13 mouse cellular contexts compared by ENCODE assay signal in genomic region chr13:119393141-119393540, GRCm38 (mm10). TPM values are rescaled to one million over a fixed set of nuclear protein-coding genes. Genes with fewer than 3 reads are reported as not detected.
DNase-seq lines count a peak whose midpoint lies in the region; ATAC-seq and TF ChIP-seq lines count a peak whose summit lies in the region.
"Had no signal": no experiment of that assay in that cellular context is flagged by ENCODE, and none has a peak within 500 bp of the region (broad histone marks: within the 10 kb centered on the region; RNA-seq: fewer than 3 reads in every experiment).

No protein-coding gene starts in this region.

- no peak overlapping the region for H3K9ac ChIP-seq in forebrain, embryonic 14.5 days (ENCODE audit: low read length)
- H3K9ac ChIP-seq in forebrain, embryonic 12.5 days = no peak overlapping the region
- H3K9ac ChIP-seq in kidney, postnatal 0 days (ENCODE audit: low read depth, low read length) = no peak overlapping the region
- no peak overlapping the region for H3K9ac ChIP-seq in midbrain, embryonic 12.5 days (replicated peaks)
- H3K9ac ChIP-seq in midbrain, embryonic 15.5 days = no peak overlapping the region
- no peak overlapping the region for H3K9ac ChIP-seq in neural tube, embryonic 15.5 days (replicated peaks)
- H3K9ac ChIP-seq: liver, embryonic 13.5 days had no signal

- 41% methylated on average over 8 of the region's 8 CpGs for WGBS in forebrain, embryonic 14.5 days
- WGBS in forebrain, embryonic 12.5 days = 52% methylated on average over 8 of the region's 8 CpGs
- WGBS in kidney, postnatal 0 days = 45% methylated on average over 8 of the region's 8 CpGs
- 53% methylated on average over 8 of the region's 8 CpGs for WGBS in midbrain, embryonic 12.5 days
- 54% methylated on average over 8 of the region's 8 CpGs for WGBS in midbrain, embryonic 15.5 days
- WGBS in neural tube, embryonic 15.5 days = 57% methylated on average over 8 of the region's 8 CpGs

- H3K36me3 ChIP-seq in forebrain, embryonic 14.5 days (ENCODE audit: control insufficient read depth, insufficient read depth, low read length) = peaks cover 47% of the 10 kb centered on the region
- H3K36me3 ChIP-seq in forebrain, embryonic 12.5 days (replicated peaks) = peaks cover 36% of the 10 kb centered on the region
- peaks cover 10% of the 10 kb centered on the region for H3K36me3 ChIP-seq in kidney, postnatal 0 days (ENCODE audit: insufficient read depth, low read length)
- H3K36me3 ChIP-seq in midbrain, embryonic 12.5 days = peaks cover 42% of the 10 kb centered on the region
- peaks cover 14% of the 10 kb centered on the region; the same call in 1 of the 2 replicates for H3K36me3 ChIP-seq in midbrain, embryonic 15.5 days (replicated peaks)
- peaks cover 24% of the 10 kb centered on the region for H3K36me3 ChIP-seq in neural tube, embryonic 15.5 days

- no peaks in the 10 kb centered on the region for H3K4me1 ChIP-seq in forebrain, embryonic 14.5 days (ENCODE audit: control insufficient read depth, insufficient read depth, low read length)
- H3K4me1 ChIP-seq in forebrain, embryonic 12.5 days = peaks cover 3% of the 10 kb centered on the region; the same call in 1 of the 2 replicates
- no peaks in the 10 kb centered on the region for H3K4me1 ChIP-seq in kidney, postnatal 0 days (replicated peaks; ENCODE audit: insufficient read depth, low read length)
- H3K4me1 ChIP-seq in midbrain, embryonic 12.5 days = no peaks in the 10 kb centered on the region
- H3K4me1 ChIP-seq in midbrain, embryonic 15.5 days = no peaks in the 10 kb centered on the region
- no peaks in the 10 kb centered on the region for H3K4me1 ChIP-seq in neural tube, embryonic 15.5 days
- H3K4me1 ChIP-seq: liver, embryonic 13.5 days had no signal

- no peak overlapping the region for H3K4me3 ChIP-seq in forebrain, embryonic 14.5 days (ENCODE audit: low read depth, low read length)
- no peak overlapping the region for H3K4me3 ChIP-seq in forebrain, embryonic 12.5 days (replicated peaks)
- H3K4me3 ChIP-seq in kidney, postnatal 0 days (replicated peaks; ENCODE audit: low read depth, low read length) = no peak overlapping the region
- H3K4me3 ChIP-seq in midbrain, embryonic 12.5 days = no peak overlapping the region
- no peak overlapping the region for H3K4me3 ChIP-seq in midbrain, embryonic 15.5 days
- no peak overlapping the region for H3K4me3 ChIP-seq in neural tube, embryonic 15.5 days (replicated peaks)
- H3K4me3 ChIP-seq: liver, embryonic 13.5 days had no signal

- peak; percentile 23; the same call in 1 of the 2 replicates for ATAC-seq in forebrain, embryonic 14.5 days
- no peak for ATAC-seq in forebrain, embryonic 12.5 days (ENCODE audit: low FRiP score)
- peak; percentile 43; the same call in 1 of the 2 replicates for ATAC-seq in kidney, postnatal 0 days (replicated peaks; ENCODE audit: low FRiP score, low read depth)
- ATAC-seq in midbrain, embryonic 12.5 days (ENCODE audit: low FRiP score, low read depth) = peak; percentile 47; the same call in 1 of the 2 replicates
- no peak for ATAC-seq in midbrain, embryonic 15.5 days (replicated peaks)
- no peak for ATAC-seq in neural tube, embryonic 15.5 days (ENCODE audit: low FRiP score)
- ATAC-seq: hindbrain, embryonic 16.5 days had no signal

- H3K27me3 ChIP-seq in forebrain, embryonic 14.5 days (replicated peaks; ENCODE audit: control insufficient read depth, insufficient read depth, low read length) = no peaks in the 10 kb centered on the region
- no peaks in the 10 kb centered on the region for H3K27me3 ChIP-seq in forebrain, embryonic 12.5 days
- no peaks in the 10 kb centered on the region for H3K27me3 ChIP-seq in kidney, postnatal 0 days (ENCODE audit: insufficient read depth, low read length)
- H3K27me3 ChIP-seq in midbrain, embryonic 12.5 days = no peaks in the 10 kb centered on the region
- H3K27me3 ChIP-seq in midbrain, embryonic 15.5 days (replicated peaks) = no peaks in the 10 kb centered on the region
- H3K27me3 ChIP-seq in neural tube, embryonic 15.5 days (replicated peaks) = no peaks in the 10 kb centered on the region
- H3K27me3 ChIP-seq: liver, embryonic 13.5 days had no signal

- DNase-seq in forebrain, embryonic 14.5 days (ENCODE audit: low spot score) = peak; percentile 20
- DNase-seq in kidney, postnatal 0 days (ENCODE audit: low spot score) = peak; percentile 50
- no peak for DNase-seq in kidney, adult 11 months
- DNase-seq in retina, embryonic 14.5 days (ENCODE audit: low spot score) = peak; percentile 18
- DNase-seq: adrenal gland, postnatal 25 days; heart, adult 11 months; liver, embryonic 13.5 days had no signal

- no peaks in the 10 kb centered on the region for H3K9me3 ChIP-seq in forebrain, embryonic 14.5 days (replicated peaks; ENCODE audit: control insufficient read depth, low read length)
- no peaks in the 10 kb centered on the region for H3K9me3 ChIP-seq in forebrain, embryonic 12.5 days
- H3K9me3 ChIP-seq in kidney, postnatal 0 days (replicated peaks; ENCODE audit: low read length) = no peaks in the 10 kb centered on the region
- H3K9me3 ChIP-seq in midbrain, embryonic 12.5 days = no peaks in the 10 kb centered on the region
- H3K9me3 ChIP-seq in midbrain, embryonic 15.5 days = no peaks in the 10 kb centered on the region
- no peaks in the 10 kb centered on the region for H3K9me3 ChIP-seq in neural tube, embryonic 15.5 days (replicated peaks)
- H3K9me3 ChIP-seq: G1E; liver, embryonic 13.5 days had no signal

- no peak overlapping the region for H3K4me2 ChIP-seq in forebrain, embryonic 14.5 days (ENCODE audit: low read length)
- no peak overlapping the region for H3K4me2 ChIP-seq in forebrain, embryonic 12.5 days
- H3K4me2 ChIP-seq in kidney, postnatal 0 days (ENCODE audit: low read length) = no peak overlapping the region
- no peak overlapping the region for H3K4me2 ChIP-seq in midbrain, embryonic 12.5 days (replicated peaks)
- H3K4me2 ChIP-seq in midbrain, embryonic 15.5 days = no peak overlapping the region
- H3K4me2 ChIP-seq in neural tube, embryonic 15.5 days = no peak overlapping the region
- H3K4me2 ChIP-seq: liver, embryonic 13.5 days had no signal

- peak; percentile 53 for TF ChIP-seq CTCF in kidney, postnatal 0 days (IDR thresholded peaks at IDR 0.05; ENCODE audit: low read depth)

- no peak overlapping the region for H3K27ac ChIP-seq in forebrain, embryonic 14.5 days (ENCODE audit: low read depth, low read length)
- no peak overlapping the region; the same call in 1 of the 2 replicates for H3K27ac ChIP-seq in forebrain, embryonic 12.5 days
- no peak overlapping the region for H3K27ac ChIP-seq in kidney, postnatal 0 days
- no peak overlapping the region for H3K27ac ChIP-seq in midbrain, embryonic 12.5 days (replicated peaks)
- no peak overlapping the region for H3K27ac ChIP-seq in midbrain, embryonic 15.5 days
- H3K27ac ChIP-seq in neural tube, embryonic 15.5 days (replicated peaks) = no peak overlapping the region
- H3K27ac ChIP-seq: liver, embryonic 13.5 days had no signal

RNA-seq across cellular contexts. Expression of gene Paip1, which starts 35.3 kb away (rescaled TPM):
- 141 and 148 TPM in 2 replicates for polyA plus RNA-seq in forebrain, embryonic 14.5 days (2014; fragmentation: Nextera tagmentation; extraction: Ambion mirVana)
- polyA plus RNA-seq in forebrain, embryonic 12.5 days (2016; fragmentation: Nextera tagmentation; extraction: Ambion mirVana) = 103 and 143 TPM in 2 replicates
- polyA plus RNA-seq in kidney, postnatal 0 days (2015; fragmentation: Nextera tagmentation; extraction: Ambion mirVana) = 109 and 110 TPM in 2 replicates
- polyA plus RNA-seq in midbrain, embryonic 12.5 days (2016; fragmentation: Nextera tagmentation; extraction: Ambion mirVana) = 159 and 186 TPM in 2 replicates
- 142 and 157 TPM in 2 replicates for polyA plus RNA-seq in midbrain, embryonic 15.5 days (2015; fragmentation: Nextera tagmentation; extraction: Ambion mirVana)
- 135 and 154 TPM in 2 replicates for polyA plus RNA-seq in neural tube, embryonic 15.5 days (2015; fragmentation: Nextera tagmentation; extraction: Ambion mirVana)

Comparison
In these comparisons a context has a peak if more than half of its experiments do, and no peak if none do; other contexts are left out.
1. ATAC-seq: peak in forebrain, embryonic 14.5 days (single experiment), kidney, postnatal 0 days (single experiment) and midbrain, embryonic 12.5 days (single experiment); none in forebrain, embryonic 12.5 days (single experiment), midbrain, embryonic 15.5 days (single experiment) and neural tube, embryonic 15.5 days (single experiment).